Mouse (Mus musculus) layer of hippocampus, postnatal 10 days (tissue): Measurements from ENCODE around the gene Flt1. TPM values are rescaled to one million over a fixed set of nuclear protein-coding genes. Genes with fewer than 3 reads are reported as not detected.

Experiments
- DNase-seq, 2 experiments: peaks; one replicate each; pipeline ENCODE4 v3.0.0; 2021; ENCODE audit warnings: low spot score in 2 of 2
- total RNA-seq, 2 experiments: library from RNA; stranded (reverse); gene quantifications; 2 replicates each; pipeline ENCODE4 v1.2.3; 2021

The Flt1 gene
- total RNA-seq, 2 experiments from 2014 or later: 27.0 to 29.0 TPM

GRCm38 (mm10) chr5:147668637-147669344 lies 57.0 kb downstream of the Flt1 start:
- no peak for DNase-seq

- DNase-seq: no peak
These were observed 59.9 kb downstream of the Flt1 start for GRCm38 (mm10) chr5:147665946-147666345.

GRCm38 (mm10) chr5:147665381-147665780 lies 60.4 kb downstream of the Flt1 start:
- no peak for DNase-seq

- DNase-seq: no peak
These were observed 65.9 kb downstream of the Flt1 start for GRCm38 (mm10) chr5:147659909-147660308.

GRCm38 (mm10) chr5:147657882-147658855 lies 67.6 kb downstream of the Flt1 start:
- DNase-seq: no peak

- no peak for DNase-seq
These were observed 70.0 kb downstream of the Flt1 start for GRCm38 (mm10) chr5:147655761-147656160.

GRCm38 (mm10) chr5:147651233-147651632 lies 74.6 kb downstream of the Flt1 start:
- no peak for DNase-seq

- DNase-seq: no peak
These were observed 79.4 kb downstream of the Flt1 start for GRCm38 (mm10) chr5:147646351-147646929.

GRCm38 (mm10) chr5:147645001-147645645 lies 80.7 kb downstream of the Flt1 start:
- peak; percentile 59 to 73 for DNase-seq

- DNase-seq: no peak
These were observed 84.4 kb downstream of the Flt1 start for GRCm38 (mm10) chr5:147641452-147641851.

- no peak for DNase-seq
These were observed 85.9 kb downstream of the Flt1 start for GRCm38 (mm10) chr5:147639940-147640339.

- no peak for DNase-seq
These were observed 89.1 kb downstream of the Flt1 start for GRCm38 (mm10) chr5:147636676-147637075.

- no peak for DNase-seq
These were observed 89.9 kb downstream of the Flt1 start for GRCm38 (mm10) chr5:147635883-147636282.

GRCm38 (mm10) chr5:147634016-147634415 lies 91.8 kb downstream of the Flt1 start:
- no peak for DNase-seq

GRCm38 (mm10) chr5:147632716-147633115 lies 93.1 kb downstream of the Flt1 start:
- no peak for DNase-seq

- no peak for DNase-seq
These were observed 95.2 kb downstream of the Flt1 start for GRCm38 (mm10) chr5:147630426-147631290.

GRCm38 (mm10) chr5:147626944-147627343 lies 98.9 kb downstream of the Flt1 start:
- DNase-seq: peak in 1 of 2 experiments; percentile 25

GRCm38 (mm10) chr5:147623747-147624146 lies 102.1 kb downstream of the Flt1 start:
- DNase-seq: no peak

- DNase-seq: no peak
These were observed 105.6 kb downstream of the Flt1 start for GRCm38 (mm10) chr5:147620178-147620577.

GRCm38 (mm10) chr5:147618243-147618642 lies 107.6 kb downstream of the Flt1 start:
- DNase-seq: no peak
